ENCODE assay signal across 17 mouse cellular contexts in genomic region chr17:63261508-63262141, GRCm38 (mm10).
DNase-seq lines count a peak whose midpoint lies in the region; ATAC-seq and TF ChIP-seq lines count a peak whose summit lies in the region.
"Had no signal": no experiment of that assay in that cellular context is flagged by ENCODE, and none has a peak within 500 bp of the region (broad histone marks: within the 10 kb centered on the region; RNA-seq: fewer than 3 reads in every experiment).

No protein-coding gene starts in this region.

- ATAC-seq in heart, embryonic 11.5 days (replicated peaks; ENCODE audit: insufficient number of reproducible peaks, low FRiP score, low TSS enrichment) = peak; percentile 94
- ATAC-seq in stomach, embryonic 14.5 days (ENCODE audit: insufficient number of reproducible peaks, insufficient read depth, low FRiP score, low read depth) = peak; percentile 76; the same call in 1 of the 2 replicates
- ATAC-seq in stomach, postnatal 0 days (ENCODE audit: low FRiP score, low TSS enrichment) = no peak
- peak; percentile 100 for ATAC-seq in liver, embryonic 15.5 days (ENCODE audit: insufficient read depth)
- ATAC-seq in stomach, embryonic 16.5 days (ENCODE audit: insufficient read depth, low FRiP score) = 0 out of 2 replicates have a peak, but pooled peaks have one; percentile 71

- H3K27ac ChIP-seq in heart, embryonic 11.5 days (ENCODE audit: low read depth, low read length) = no peak overlapping the region
- H3K27ac ChIP-seq in stomach, embryonic 14.5 days (ENCODE audit: low read length) = no peak overlapping the region
- H3K27ac ChIP-seq in stomach, postnatal 0 days (replicated peaks) = no peak overlapping the region
- peak overlapping the region; percentile 95 for H3K27ac ChIP-seq in liver, embryonic 15.5 days (replicated peaks)
- no peak overlapping the region for H3K27ac ChIP-seq in stomach, embryonic 16.5 days (ENCODE audit: low read length)
- H3K27ac ChIP-seq: forebrain, embryonic 10.5 days; hindbrain, embryonic 15.5 days; limb, embryonic 12.5 days had no signal

- no peak for TF ChIP-seq CTCF in stomach, postnatal 0 days (IDR thresholded peaks at IDR 0.05; ENCODE audit: low read depth)

- no peaks in the 10 kb centered on the region for H3K9me3 ChIP-seq in heart, embryonic 11.5 days (replicated peaks; ENCODE audit: control insufficient read depth, low read length)
- H3K9me3 ChIP-seq in stomach, embryonic 14.5 days (ENCODE audit: control insufficient read depth, low read depth, low read length) = no peaks in the 10 kb centered on the region
- H3K9me3 ChIP-seq in stomach, postnatal 0 days (ENCODE audit: control insufficient read depth, low read length) = no peaks in the 10 kb centered on the region
- H3K9me3 ChIP-seq in liver, embryonic 15.5 days (replicated peaks) = no peaks in the 10 kb centered on the region
- H3K9me3 ChIP-seq in stomach, embryonic 16.5 days (replicated peaks; ENCODE audit: control insufficient read depth, low read length) = no peaks in the 10 kb centered on the region
- H3K9me3 ChIP-seq: forebrain, embryonic 10.5 days; hindbrain, embryonic 15.5 days; limb, embryonic 12.5 days had no signal

- H3K36me3 ChIP-seq in heart, embryonic 11.5 days (ENCODE audit: control insufficient read depth, insufficient read depth, low read length) = no peaks in the 10 kb centered on the region
- H3K36me3 ChIP-seq in stomach, embryonic 14.5 days (ENCODE audit: control insufficient read depth, insufficient read depth, low read length) = no peaks in the 10 kb centered on the region
- H3K36me3 ChIP-seq in stomach, postnatal 0 days (ENCODE audit: control insufficient read depth, insufficient read depth, low read length) = no peaks in the 10 kb centered on the region
- no peaks in the 10 kb centered on the region for H3K36me3 ChIP-seq in liver, embryonic 15.5 days (replicated peaks)
- H3K36me3 ChIP-seq in stomach, embryonic 16.5 days (ENCODE audit: control insufficient read depth, insufficient read depth, low read length) = no peaks in the 10 kb centered on the region
- H3K36me3 ChIP-seq: forebrain, embryonic 10.5 days; hindbrain, embryonic 15.5 days; limb, embryonic 12.5 days had no signal

- no peaks in the 10 kb centered on the region for H3K27me3 ChIP-seq in heart, embryonic 11.5 days (ENCODE audit: control insufficient read depth, insufficient read depth, low read length)
- H3K27me3 ChIP-seq in stomach, embryonic 14.5 days (ENCODE audit: control insufficient read depth, insufficient read depth, low read length) = no peaks in the 10 kb centered on the region
- H3K27me3 ChIP-seq in stomach, postnatal 0 days (ENCODE audit: control insufficient read depth, insufficient read depth, low read length) = no peaks in the 10 kb centered on the region
- no peaks in the 10 kb centered on the region for H3K27me3 ChIP-seq in liver, embryonic 15.5 days
- no peaks in the 10 kb centered on the region for H3K27me3 ChIP-seq in stomach, embryonic 16.5 days (ENCODE audit: control insufficient read depth, insufficient read depth, low read length)
- H3K27me3 ChIP-seq: hindbrain, embryonic 15.5 days; limb, embryonic 12.5 days had no signal

- H3K4me2 ChIP-seq in heart, embryonic 11.5 days = no peak overlapping the region
- H3K4me2 ChIP-seq in stomach, embryonic 14.5 days (replicated peaks; ENCODE audit: low read depth, low read length) = no peak overlapping the region
- no peak overlapping the region for H3K4me2 ChIP-seq in stomach, postnatal 0 days (replicated peaks; ENCODE audit: low read depth)
- H3K4me2 ChIP-seq in liver, embryonic 15.5 days = peak overlapping the region; percentile 61
- no peak overlapping the region for H3K4me2 ChIP-seq in stomach, embryonic 16.5 days (ENCODE audit: low read depth, low read length)
- H3K4me2 ChIP-seq: hindbrain, embryonic 15.5 days; limb, embryonic 12.5 days had no signal

- TF ChIP-seq EP300 in stomach, postnatal 0 days (optimal IDR thresholded peaks at IDR 0.05) = no peak

- DNase-seq in heart, adult 8-10 months (ENCODE audit: low spot score) = no peak
- no peak for DNase-seq in stomach, postnatal 0 days (ENCODE audit: low spot score)
- DNase-seq in adrenal gland, adult (ENCODE audit: inconsistent age in 2 of 2, low spot score in 1 of 2) = no peak
- DNase-seq in kidney, postnatal 14 days = no peak
- DNase-seq: adrenal gland, postnatal 36 days; cerebellum, adult 2 months; kidney, adult 9 months; layer of hippocampus, adult 9-11 months; lung, postnatal 4 days; thymus, postnatal 36 days had no signal

- H3K4me3 ChIP-seq in heart, embryonic 11.5 days (ENCODE audit: low read depth, low read length) = no peak overlapping the region
- no peak overlapping the region for H3K4me3 ChIP-seq in stomach, embryonic 14.5 days (ENCODE audit: low read depth, low read length)
- no peak overlapping the region for H3K4me3 ChIP-seq in stomach, postnatal 0 days (ENCODE audit: low read depth, low read length)
- no peak overlapping the region for H3K4me3 ChIP-seq in liver, embryonic 15.5 days (replicated peaks)
- no peak overlapping the region for H3K4me3 ChIP-seq in stomach, embryonic 16.5 days (replicated peaks; ENCODE audit: low read length)
- H3K4me3 ChIP-seq: forebrain, embryonic 10.5 days; hindbrain, embryonic 15.5 days; limb, embryonic 12.5 days had no signal

- H3K9ac ChIP-seq in heart, embryonic 11.5 days (ENCODE audit: low read depth, low read length) = no peak overlapping the region
- H3K9ac ChIP-seq in stomach, embryonic 14.5 days (replicated peaks; ENCODE audit: low read depth, low read length) = no peak overlapping the region
- no peak overlapping the region for H3K9ac ChIP-seq in stomach, postnatal 0 days (ENCODE audit: low read length)
- H3K9ac ChIP-seq in liver, embryonic 15.5 days = peak overlapping the region; percentile 54
- no peak overlapping the region for H3K9ac ChIP-seq in stomach, embryonic 16.5 days (ENCODE audit: low read length)
- H3K9ac ChIP-seq: hindbrain, embryonic 15.5 days; limb, embryonic 12.5 days had no signal

- no peaks in the 10 kb centered on the region for H3K4me1 ChIP-seq in heart, embryonic 11.5 days (ENCODE audit: control insufficient read depth, insufficient read depth, low read length)
- H3K4me1 ChIP-seq in stomach, embryonic 14.5 days (ENCODE audit: control insufficient read depth, insufficient read depth, low read length) = no peaks in the 10 kb centered on the region
- no peaks in the 10 kb centered on the region for H3K4me1 ChIP-seq in stomach, postnatal 0 days (replicated peaks; ENCODE audit: control insufficient read depth, insufficient read depth)
- peaks cover 47% of the 10 kb centered on the region for H3K4me1 ChIP-seq in liver, embryonic 15.5 days (replicated peaks)
- no peaks in the 10 kb centered on the region for H3K4me1 ChIP-seq in stomach, embryonic 16.5 days (ENCODE audit: control insufficient read depth, insufficient read depth, low read length)
- H3K4me1 ChIP-seq: forebrain, embryonic 10.5 days; hindbrain, embryonic 15.5 days; limb, embryonic 12.5 days had no signal

- WGBS in heart, embryonic 11.5 days (ENCODE audit: insufficient replicate concordance) = 70% methylated on average over 10 of the region's 10 CpGs
- 88% methylated on average over 10 of the region's 10 CpGs for WGBS in stomach, embryonic 14.5 days
- WGBS in stomach, postnatal 0 days = 88% methylated on average over 10 of the region's 10 CpGs
- WGBS in liver, embryonic 15.5 days (ENCODE audit: insufficient replicate concordance) = 40% methylated on average over 10 of the region's 10 CpGs
- 83% methylated on average over 10 of the region's 10 CpGs for WGBS in stomach, embryonic 16.5 days
